Mouse (Mus musculus): Measurements from ENCODE around the gene Igf2.
A peak's percentile ranks its signal among the peaks of the same experiment; 100 is the strongest.

Gene Igf2

GRCm38 (mm10) chr7:142659181-142659681 is 7.4 kb downstream of the Igf2 start:
- no peak for DNase-seq (ENCODE audit: low spot score in 2 of 2)

GRCm38 (mm10) chr7:142658681-142659180 is 7.9 kb downstream of the Igf2 start:
- DNase-seq (ENCODE audit: low spot score in 2 of 2): no peak

GRCm38 (mm10) chr7:142657821-142658614 is 8.6 kb downstream of the Igf2 start:
- DNase-seq (ENCODE audit: low spot score in 2 of 2): no peak

DNA sequence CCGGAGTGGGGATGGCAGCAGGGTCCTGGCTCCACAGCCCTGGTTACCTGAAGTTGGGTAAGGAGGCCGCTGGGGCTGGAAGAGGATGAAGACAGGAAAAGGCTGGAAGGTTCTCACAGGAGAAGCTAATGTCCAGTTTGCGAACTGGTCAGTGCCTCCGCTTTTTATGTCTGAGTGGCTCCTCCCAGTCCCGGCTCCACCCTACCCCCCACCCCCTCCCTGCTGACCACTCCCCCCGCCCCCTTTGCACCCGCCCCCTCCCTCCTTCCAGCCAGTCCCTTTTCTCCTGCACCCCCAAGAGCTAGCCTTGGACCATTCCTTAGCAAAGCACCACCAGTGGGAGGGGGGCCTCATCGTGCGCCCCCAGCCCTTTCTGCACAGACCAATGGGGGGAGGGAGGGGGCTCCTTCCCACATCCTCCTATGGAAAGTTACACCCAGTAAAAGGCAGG is 9.2 kb downstream of the Igf2 start:
- DNase-seq (ENCODE audit: low spot score in 2 of 2): no peak

GRCm38 (mm10) chr7:142656055-142656454 is 10.6 kb downstream of the Igf2 start:
- DNase-seq (ENCODE audit: low spot score in 2 of 2): no peak

DNA sequence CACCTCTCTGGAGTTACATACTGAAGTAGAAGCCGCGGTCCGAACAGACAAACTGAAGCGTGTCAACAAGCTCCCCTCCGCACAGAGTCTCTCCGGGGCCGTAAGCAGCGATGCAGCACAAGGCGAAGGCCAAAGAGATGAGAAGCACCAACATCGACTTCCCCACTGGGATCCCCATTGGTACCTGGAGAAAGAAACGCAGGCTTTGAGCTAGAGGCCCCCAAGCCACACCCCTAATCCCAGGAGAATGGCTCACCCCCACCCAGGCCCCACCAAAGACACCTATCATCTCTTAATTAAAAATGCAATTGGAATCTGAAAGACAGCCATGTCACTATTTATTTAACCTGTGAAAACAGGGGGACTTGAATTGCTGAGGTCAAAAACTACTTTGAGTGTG is 11.0 kb downstream of the Igf2 start:
- DNase-seq (ENCODE audit: low spot score in 2 of 2): no peak

DNA sequence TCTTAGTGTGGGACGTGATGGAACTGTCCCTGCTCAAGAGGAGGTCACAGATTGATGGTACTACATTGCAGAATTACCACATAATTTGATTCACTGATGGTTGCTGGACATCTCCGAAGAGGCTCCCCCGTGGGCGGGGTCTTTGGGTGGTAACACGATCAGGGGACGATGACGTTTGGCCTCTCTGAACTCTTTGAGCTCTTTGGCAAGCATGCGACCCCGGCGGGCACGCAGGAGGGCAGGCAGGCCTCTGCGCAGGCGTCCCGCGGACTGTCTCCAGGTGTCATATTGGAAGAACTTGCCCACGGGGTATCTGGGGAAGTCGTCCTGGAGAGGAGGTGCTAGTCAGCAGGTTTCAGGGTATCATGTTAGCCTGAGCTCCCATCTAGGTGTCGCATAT is 12.9 kb downstream of the Igf2 start:
- DNase-seq (ENCODE audit: low spot score in 2 of 2): no peak

- no peak for DNase-seq (ENCODE audit: low spot score in 2 of 2)
Observed at GRCm38 (mm10) chr7:142646676-142647075, 19.9 kb downstream of the Igf2 start.

- no peak for DNase-seq (ENCODE audit: low spot score in 2 of 2)
Observed at GRCm38 (mm10) chr7:142645045-142645444, 21.6 kb downstream of the Igf2 start.

GRCm38 (mm10) chr7:142636178-142636577 is 30.4 kb downstream of the Igf2 start:
- DNase-seq (ENCODE audit: low spot score in 2 of 2): no peak

DNA sequence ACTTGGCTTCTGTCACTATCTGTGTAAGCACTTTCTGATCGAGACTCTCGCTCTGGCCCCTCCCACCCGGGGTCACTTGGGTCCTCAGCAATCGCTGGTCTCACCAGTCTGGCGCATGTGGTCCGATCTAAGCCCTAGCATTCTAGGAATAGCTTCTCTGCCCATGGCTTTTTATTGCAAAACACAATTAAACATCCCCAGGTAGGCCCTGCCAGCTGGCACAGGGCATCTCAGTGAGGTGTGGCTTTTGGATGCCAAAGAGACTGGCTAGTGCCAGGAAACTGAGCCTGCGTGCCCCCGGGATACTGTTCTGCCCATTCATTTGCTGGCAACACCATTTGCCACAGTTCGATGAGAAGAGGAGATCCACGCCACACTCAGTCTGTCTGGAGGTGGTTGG is 35.9 kb downstream of the Igf2 start:
- no peak for DNase-seq (ENCODE audit: low spot score in 2 of 2)

- no peak for DNase-seq (ENCODE audit: low spot score in 2 of 2)
Observed at GRCm38 (mm10) chr7:142629806-142630205, 36.8 kb downstream of the Igf2 start.

GRCm38 (mm10) chr7:142622180-142622579 is 44.4 kb downstream of the Igf2 start:
- no peak for DNase-seq (ENCODE audit: low spot score in 2 of 2)

- no peak for DNase-seq (ENCODE audit: low spot score in 2 of 2)
Observed at GRCm38 (mm10) chr7:142613077-142613476, 53.5 kb downstream of the Igf2 start.

- DNase-seq (ENCODE audit: low spot score in 2 of 2): peak; percentile 10 to 65
Observed at GRCm38 (mm10) chr7:142610627-142611406, 55.8 kb downstream of the Igf2 start.

DNA sequence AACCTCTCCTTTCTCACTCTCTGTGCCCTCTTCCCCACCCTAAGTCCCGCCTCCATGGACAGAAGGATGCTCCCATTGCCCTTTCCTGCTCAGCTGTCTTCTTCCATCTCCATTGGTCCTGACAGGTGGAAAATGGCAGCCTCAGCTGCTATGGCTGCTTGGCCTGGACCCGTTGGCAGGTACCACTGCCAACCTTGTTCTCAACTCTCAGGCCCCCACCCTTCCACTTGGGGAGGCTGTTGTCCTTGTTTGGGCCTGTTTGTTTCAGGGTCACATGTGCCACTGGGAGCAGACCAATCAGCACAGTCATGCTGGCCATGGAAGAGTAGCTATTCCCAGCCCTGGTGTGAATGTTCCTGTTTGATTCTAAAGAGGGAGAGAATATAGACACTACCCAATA is 65.7 kb downstream of the Igf2 start:
- no peak for DNase-seq (ENCODE audit: low spot score in 2 of 2)

Data from thymus, postnatal 10 days (tissue).